Comparison of ENCODE assay signal across 16 mouse cellular contexts in genomic region chr8:37347149-37347548, GRCm38 (mm10).
DNase-seq lines count a peak whose midpoint lies in the region; ATAC-seq and TF ChIP-seq lines count a peak whose summit lies in the region.
"Had no signal": no experiment of that assay in that cellular context is flagged by ENCODE, and none has a peak within 500 bp of the region (broad histone marks: within the 10 kb centered on the region; RNA-seq: fewer than 3 reads in every experiment).

No protein-coding gene starts in this region.

- H3K4me2 ChIP-seq in forebrain, embryonic 14.5 days (ENCODE audit: low read length) = no peak overlapping the region
- no peak overlapping the region for H3K4me2 ChIP-seq in forebrain, embryonic 16.5 days (ENCODE audit: low read length)
- no peak overlapping the region for H3K4me2 ChIP-seq in forebrain, postnatal 0 days (ENCODE audit: low read depth)
- H3K4me2 ChIP-seq: embryonic facial prominence, embryonic 12.5 days had no signal

- DNase-seq in forebrain, embryonic 14.5 days (ENCODE audit: low spot score) = peak; percentile 30
- no peak for DNase-seq in forebrain, embryonic 10.5 days (ENCODE audit: extremely low spot score, low spot score)
- no peak for DNase-seq in forebrain, postnatal 0 days
- DNase-seq in frontal cortex, postnatal 14 days (ENCODE audit: low spot score in 2 of 2) = no peak
- DNase-seq: adrenal gland, adult 2 months; adrenal gland, postnatal 10 days; adrenal gland, postnatal 25 days; cerebellum, adult 11-12 months; cerebellum, adult 2 months; cerebellum, adult 9-10 months; cerebellum, postnatal 10 days; cerebellum, postnatal 25 days; gastrocnemius, adult 2 months had no signal

- no peak overlapping the region for H3K9ac ChIP-seq in forebrain, embryonic 14.5 days (ENCODE audit: low read length)
- no peak overlapping the region for H3K9ac ChIP-seq in forebrain, embryonic 16.5 days (replicated peaks; ENCODE audit: low read depth, low read length)
- H3K9ac ChIP-seq in forebrain, postnatal 0 days = no peak overlapping the region
- H3K9ac ChIP-seq: embryonic facial prominence, embryonic 12.5 days had no signal

- H3K4me1 ChIP-seq in forebrain, embryonic 14.5 days (ENCODE audit: control insufficient read depth, insufficient read depth, low read length) = no peaks in the 10 kb centered on the region
- no peaks in the 10 kb centered on the region for H3K4me1 ChIP-seq in forebrain, embryonic 10.5 days
- H3K4me1 ChIP-seq in forebrain, embryonic 16.5 days (replicated peaks; ENCODE audit: control insufficient read depth, insufficient read depth, low read length) = 0 out of 2 replicates have a peak, but pooled peaks cover 2% of the 10 kb centered on the region
- H3K4me1 ChIP-seq in forebrain, postnatal 0 days (ENCODE audit: insufficient read depth) = no peaks in the 10 kb centered on the region
- H3K4me1 ChIP-seq: embryonic facial prominence, embryonic 10.5 days; embryonic facial prominence, embryonic 12.5 days had no signal

- H3K36me3 ChIP-seq in forebrain, embryonic 14.5 days (ENCODE audit: control insufficient read depth, insufficient read depth, low read length) = no peaks in the 10 kb centered on the region
- no peaks in the 10 kb centered on the region for H3K36me3 ChIP-seq in forebrain, embryonic 10.5 days (replicated peaks)
- no peaks in the 10 kb centered on the region for H3K36me3 ChIP-seq in forebrain, embryonic 16.5 days (ENCODE audit: control insufficient read depth, insufficient read depth)
- H3K36me3 ChIP-seq in forebrain, postnatal 0 days (ENCODE audit: insufficient read depth) = no peaks in the 10 kb centered on the region
- H3K36me3 ChIP-seq: embryonic facial prominence, embryonic 10.5 days; embryonic facial prominence, embryonic 12.5 days had no signal

- no peaks in the 10 kb centered on the region for H3K27me3 ChIP-seq in forebrain, embryonic 14.5 days (replicated peaks; ENCODE audit: control insufficient read depth, insufficient read depth, low read length)
- no peaks in the 10 kb centered on the region for H3K27me3 ChIP-seq in forebrain, embryonic 10.5 days (ENCODE audit: poor library complexity, severe bottlenecking)
- no peaks in the 10 kb centered on the region; the same call in 1 of the 2 replicates for H3K27me3 ChIP-seq in forebrain, embryonic 16.5 days (replicated peaks; ENCODE audit: control insufficient read depth, insufficient read depth, low read length)
- no peaks in the 10 kb centered on the region for H3K27me3 ChIP-seq in forebrain, postnatal 0 days (ENCODE audit: insufficient read depth, low read length)
- H3K27me3 ChIP-seq: embryonic facial prominence, embryonic 12.5 days had no signal

- H3K4me3 ChIP-seq in forebrain, embryonic 14.5 days (ENCODE audit: low read depth, low read length) = no peak overlapping the region
- H3K4me3 ChIP-seq in forebrain, embryonic 10.5 days = no peak overlapping the region
- no peak overlapping the region for H3K4me3 ChIP-seq in forebrain, embryonic 16.5 days (replicated peaks; ENCODE audit: low read length)
- no peak overlapping the region for H3K4me3 ChIP-seq in forebrain, postnatal 0 days (ENCODE audit: low read depth, low read length)
- H3K4me3 ChIP-seq: embryonic facial prominence, embryonic 10.5 days; embryonic facial prominence, embryonic 12.5 days; gastrocnemius, adult 2 months had no signal

- WGBS in forebrain, embryonic 14.5 days = 70% methylated on average over 6 of the region's 6 CpGs
- WGBS in forebrain, embryonic 10.5 days = 91% methylated on average over 6 of the region's 6 CpGs
- WGBS in forebrain, embryonic 16.5 days = 50% methylated on average over 6 of the region's 6 CpGs
- 48% methylated on average over 6 of the region's 6 CpGs for WGBS in forebrain, postnatal 0 days

- no peaks in the 10 kb centered on the region for H3K9me3 ChIP-seq in forebrain, embryonic 14.5 days (replicated peaks; ENCODE audit: control insufficient read depth, low read length)
- H3K9me3 ChIP-seq in forebrain, embryonic 10.5 days = no peaks in the 10 kb centered on the region
- no peaks in the 10 kb centered on the region for H3K9me3 ChIP-seq in forebrain, embryonic 16.5 days (ENCODE audit: control insufficient read depth, low read length)
- no peaks in the 10 kb centered on the region for H3K9me3 ChIP-seq in forebrain, postnatal 0 days (ENCODE audit: low read length)
- H3K9me3 ChIP-seq: embryonic facial prominence, embryonic 10.5 days; embryonic facial prominence, embryonic 12.5 days had no signal

- TF ChIP-seq CTCF in forebrain, postnatal 0 days (IDR thresholded peaks at IDR 0.05; ENCODE audit: low read depth) = no peak

- ATAC-seq in forebrain, embryonic 14.5 days = peak; percentile 42; the same call in 1 of the 2 replicates
- ATAC-seq in forebrain, embryonic 16.5 days = peak; percentile 65; the same call in 1 of the 2 replicates
- no peak for ATAC-seq in forebrain, postnatal 0 days

- H3K27ac ChIP-seq in forebrain, embryonic 14.5 days (ENCODE audit: low read depth, low read length) = no peak overlapping the region
- H3K27ac ChIP-seq in forebrain, embryonic 10.5 days = no peak overlapping the region
- no peak overlapping the region for H3K27ac ChIP-seq in forebrain, embryonic 16.5 days (ENCODE audit: low read length)
- no peak overlapping the region for H3K27ac ChIP-seq in forebrain, postnatal 0 days (ENCODE audit: low read depth, low read length)
- H3K27ac ChIP-seq: embryonic facial prominence, embryonic 10.5 days; embryonic facial prominence, embryonic 12.5 days; gastrocnemius, adult 2 months had no signal
